Mouse (Mus musculus): ENCODE results near the gene Folr1.

Gene Folr1

DNA sequence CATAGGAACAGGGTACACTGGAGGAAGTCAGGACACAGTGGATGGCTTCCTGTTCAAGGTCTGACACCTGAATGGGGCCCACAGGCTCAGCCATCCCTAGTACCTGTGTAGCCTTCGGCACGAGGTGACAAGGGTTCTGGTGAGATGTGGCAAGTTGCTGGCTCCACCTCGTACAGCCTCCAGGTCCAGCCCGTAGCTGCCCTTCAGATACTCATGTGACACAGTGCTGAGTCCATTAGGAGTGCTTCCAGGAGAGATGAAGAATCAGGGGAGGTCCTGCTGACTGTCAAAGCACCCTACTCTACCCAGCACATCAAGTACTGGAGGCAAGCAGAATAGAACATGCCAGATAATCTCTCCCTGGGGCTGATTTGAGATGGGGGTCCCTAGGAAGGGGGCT, 38.2 kb downstream of the Folr1 start:
- peak; percentile 91 for DNase-seq

DNA sequence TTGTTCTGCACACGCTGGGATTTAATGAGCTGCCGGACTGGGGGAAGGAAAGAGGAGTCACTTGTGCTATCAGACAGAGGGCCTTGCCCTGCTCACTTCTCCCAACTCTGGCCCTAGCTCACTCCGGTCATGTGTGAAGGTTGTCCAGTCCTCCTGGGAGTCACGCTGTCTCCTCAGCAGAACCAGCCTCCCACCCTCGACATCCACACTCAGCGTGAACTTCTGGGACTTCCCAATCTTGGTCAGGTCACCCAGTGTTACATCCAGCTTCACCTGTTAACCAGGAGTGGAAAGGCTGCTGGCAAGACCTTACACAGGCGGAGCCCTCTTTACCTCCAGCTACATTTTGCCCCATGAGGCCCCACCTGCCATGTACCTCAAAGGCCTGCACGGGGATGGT, 39.2 kb downstream of the Folr1 start:
- peak; percentile 92 for DNase-seq

DNA sequence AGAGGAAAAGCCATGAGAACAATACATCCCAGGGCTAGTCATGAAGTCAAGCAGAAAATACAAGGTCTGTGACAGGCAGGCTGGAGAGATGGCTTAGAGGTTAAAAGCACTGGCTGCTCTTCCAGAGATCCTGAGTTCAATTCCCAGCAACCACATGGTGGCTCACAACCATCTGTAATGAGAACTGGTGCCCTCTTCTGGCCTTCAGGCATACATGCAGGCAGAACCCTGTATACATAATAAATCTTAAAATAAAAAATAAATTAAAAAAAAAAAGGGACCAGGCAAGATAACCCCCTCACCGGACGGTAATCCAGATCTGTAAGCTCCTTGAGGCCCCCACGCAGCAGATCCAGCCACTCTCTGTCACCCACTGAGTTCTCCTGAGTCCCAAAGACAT, 40.2 kb downstream of the Folr1 start:
- no peak for DNase-seq

DNA sequence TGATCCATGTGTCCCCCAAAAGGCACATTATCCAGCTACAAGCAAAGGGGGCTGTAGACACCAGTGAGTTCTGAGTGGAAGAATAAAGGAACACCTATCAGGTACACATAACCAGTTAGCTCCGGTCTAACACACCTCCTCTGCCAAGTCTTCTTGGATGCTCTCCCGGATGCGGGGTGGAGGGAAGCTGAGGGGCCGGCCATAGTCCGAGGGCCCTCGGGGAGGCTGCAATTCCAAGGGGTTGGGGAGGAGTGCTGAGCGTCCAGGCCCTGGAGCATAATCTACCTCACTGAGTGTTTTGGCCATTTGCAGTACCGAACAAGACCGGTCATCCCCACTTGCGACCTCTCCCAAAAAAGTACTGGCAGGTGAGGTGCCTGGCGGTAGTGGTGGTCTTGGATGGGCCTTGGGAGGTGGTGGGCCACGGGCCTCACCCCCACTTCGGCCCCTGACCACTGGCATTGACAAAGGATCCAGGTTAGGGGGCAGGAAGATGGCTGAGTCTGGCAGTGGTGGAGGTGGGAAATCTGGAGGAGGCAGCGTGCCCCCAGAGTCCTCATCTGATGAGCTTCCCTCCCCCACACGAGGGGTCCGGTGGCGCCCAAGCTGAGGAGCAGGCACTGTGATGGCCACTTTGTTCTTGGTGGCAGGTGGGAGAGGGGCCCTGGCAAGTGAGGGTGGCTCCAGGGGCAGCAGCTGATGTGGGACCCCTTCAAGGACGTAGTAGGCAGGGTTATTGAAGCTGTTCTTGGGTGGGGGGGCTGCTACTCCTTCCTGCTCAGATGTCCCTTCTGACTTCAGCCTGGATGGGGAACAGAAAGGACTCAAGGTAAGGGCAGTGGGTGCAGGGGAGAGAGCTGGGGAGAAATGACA, 46.6 kb downstream of the Folr1 start:
- DNase-seq = peak; percentile 92

DNA sequence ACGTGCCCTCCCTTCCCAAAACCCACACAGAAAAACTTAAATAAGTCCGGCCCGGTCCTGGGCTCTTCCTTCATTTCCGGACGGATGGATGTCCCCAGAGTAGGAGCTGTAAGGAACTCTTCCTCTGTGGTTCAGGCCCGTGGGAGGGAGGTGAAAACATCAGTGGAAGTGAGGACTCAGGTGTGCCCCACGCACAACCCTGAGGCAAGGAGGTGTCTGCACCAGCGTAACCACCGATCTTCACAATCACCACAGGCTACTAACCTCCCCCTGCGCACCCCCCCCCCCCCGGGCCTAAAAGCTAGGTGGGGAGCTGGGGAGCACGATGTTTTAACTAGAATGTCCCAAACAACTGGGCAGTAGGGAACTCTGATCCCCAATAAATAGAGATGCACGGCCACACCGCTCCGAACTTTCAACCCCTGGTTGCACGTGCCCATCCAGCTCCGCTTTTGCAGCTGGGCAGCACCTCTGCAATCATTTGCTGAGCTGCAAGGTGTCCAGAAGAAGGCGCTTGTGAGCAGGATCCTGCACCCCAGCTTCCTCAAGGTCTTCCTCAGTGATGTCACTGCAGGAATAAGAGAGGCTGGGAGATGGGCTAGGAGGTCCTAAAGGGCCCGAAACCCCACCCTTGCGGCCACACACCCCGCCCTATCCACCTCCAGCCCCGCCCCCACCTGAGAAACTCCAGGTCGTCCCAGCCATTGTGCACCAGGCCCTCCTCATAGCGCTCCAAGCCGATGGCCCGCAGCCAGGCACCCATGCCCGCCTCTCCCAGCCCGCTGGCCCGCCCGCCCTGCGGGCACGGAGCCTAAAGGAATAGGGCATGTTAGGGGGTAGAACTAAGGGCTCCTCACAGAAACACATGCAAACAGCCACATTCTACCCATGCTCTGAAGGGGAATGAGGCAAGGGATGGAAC, 47.5 kb downstream of the Folr1 start:
- DNase-seq = peak; percentile 93

DNA sequence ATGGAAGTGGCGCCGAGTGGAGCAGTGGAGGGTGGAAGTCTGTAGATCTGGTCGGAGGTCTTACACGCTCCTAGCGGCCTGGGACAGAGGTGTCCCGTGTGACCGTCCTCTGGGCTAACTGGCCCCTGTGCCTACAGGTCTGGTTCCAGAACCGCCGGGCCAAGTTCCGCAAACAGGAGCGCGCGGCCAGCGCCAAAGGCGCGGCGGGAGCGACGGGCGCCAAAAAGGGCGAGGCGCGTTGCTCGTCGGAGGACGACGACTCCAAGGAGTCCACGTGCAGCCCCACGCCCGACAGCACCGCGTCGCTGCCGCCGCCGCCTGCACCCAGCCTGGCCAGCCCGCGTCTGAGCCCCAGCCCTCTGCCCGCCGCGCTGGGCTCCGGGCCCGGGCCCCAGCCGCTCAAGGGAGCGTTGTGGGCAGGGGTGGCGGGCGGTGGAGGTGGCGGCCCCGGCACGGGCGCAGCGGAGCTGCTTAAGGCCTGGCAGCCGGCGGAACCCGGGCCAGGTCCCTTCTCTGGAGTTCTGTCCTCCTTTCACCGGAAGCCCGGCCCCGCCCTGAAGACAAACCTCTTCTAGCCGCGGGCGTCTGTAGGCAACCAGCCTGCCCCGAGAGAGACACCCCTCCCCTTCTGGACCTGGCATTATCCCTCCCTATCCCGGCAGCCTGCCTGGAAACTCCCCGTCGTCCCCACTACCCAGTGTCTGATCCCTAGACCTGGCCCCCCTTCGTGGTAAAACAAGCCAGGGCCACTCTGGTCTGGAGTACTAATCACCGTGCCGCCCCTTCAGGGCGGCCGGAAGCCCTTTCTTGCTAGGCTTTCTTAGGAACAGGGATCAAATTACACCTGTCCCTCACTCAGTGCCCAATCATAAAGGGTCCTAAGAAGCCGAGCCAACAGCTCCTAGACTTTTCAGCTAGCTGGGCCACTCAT, 48.8 kb downstream of the Folr1 start:
- peak; percentile 99 for DNase-seq

DNA sequence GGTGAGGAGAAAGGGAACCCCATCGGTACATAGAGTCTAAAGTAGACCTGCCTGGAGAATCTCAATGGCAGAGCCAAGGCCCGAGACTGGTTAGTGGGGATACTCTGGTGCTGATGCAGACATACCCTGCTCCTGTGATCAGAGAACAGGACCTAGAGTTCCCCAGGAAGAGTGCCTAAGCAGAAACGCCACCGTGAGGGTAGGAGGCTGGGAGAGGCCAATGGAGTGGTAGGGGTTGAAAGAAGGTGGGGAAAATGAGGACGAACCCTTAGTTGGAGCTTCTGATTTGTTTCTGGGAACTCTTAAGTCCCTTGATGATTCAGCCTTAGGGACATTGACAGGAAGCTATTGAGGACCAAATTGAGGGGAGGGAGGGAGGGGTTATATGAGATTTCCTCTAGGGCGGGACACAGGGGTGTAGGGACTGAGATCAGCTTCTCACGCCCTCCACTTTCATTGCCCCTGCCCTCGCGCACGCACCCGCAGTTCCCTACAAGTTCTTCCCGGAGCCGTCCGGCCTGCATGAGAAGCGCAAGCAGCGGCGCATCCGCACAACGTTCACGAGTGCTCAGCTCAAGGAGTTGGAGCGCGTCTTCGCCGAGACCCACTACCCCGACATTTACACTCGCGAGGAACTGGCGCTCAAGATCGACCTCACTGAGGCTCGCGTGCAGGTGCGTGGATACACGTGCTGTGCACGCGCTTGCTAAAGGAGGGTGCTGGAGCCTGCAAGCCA, 50.1 kb downstream of the Folr1 start:
- DNase-seq = peak; percentile 92

DNA sequence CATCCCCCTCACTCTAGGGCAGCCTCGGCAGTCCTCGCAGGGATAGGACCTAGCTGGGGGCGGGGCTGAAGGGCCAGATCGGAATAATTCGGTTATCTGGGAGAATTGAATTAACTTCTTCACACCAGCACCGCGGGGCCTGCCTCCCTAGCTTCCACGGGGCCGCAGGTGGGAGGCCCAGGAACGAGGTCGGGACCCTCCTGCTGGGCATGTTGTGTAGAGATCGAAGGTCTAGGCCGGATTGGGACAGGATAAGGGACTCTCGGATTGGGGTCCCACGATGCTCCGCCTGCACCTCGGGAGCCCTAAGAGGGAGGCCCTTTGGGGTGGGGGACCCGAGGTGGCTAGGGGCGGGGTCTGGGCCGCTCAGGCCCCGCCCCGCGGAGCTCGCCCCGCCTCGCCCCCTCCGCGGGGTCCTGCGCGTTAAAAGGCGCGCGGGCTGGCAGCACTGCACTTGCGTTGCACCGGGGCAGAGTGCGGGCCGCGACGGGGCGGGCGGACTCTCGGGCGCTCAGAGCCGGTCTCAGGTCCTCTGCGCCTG, 52.7 kb downstream of the Folr1 start, which contains the start of gene Phox2a:
Phox2a (plus strand) TSS at position 453 of the 541 bp plus-strand sequence.
- DNase-seq = no peak
